Mouse (Mus musculus): ENCODE results near the gene Ppp1r32. TPM values are rescaled to one million over a fixed set of nuclear protein-coding genes. Genes with fewer than 3 reads are reported as not detected.

Gene Ppp1r32
- polyA plus RNA-seq, 1 experiment from 2014 or later: not detected

GRCm38 (mm10) chr19:10497512-10498160 lies 14.9 kb upstream of the Ppp1r32 start:
- no peak overlapping the region for H3K4me3 ChIP-seq
- H3K9me3 ChIP-seq (replicated peaks): no peaks in the 10 kb centered on the region
- H3K27ac ChIP-seq: no peak overlapping the region
- peaks cover 1% of the 10 kb centered on the region; the same call in 1 of the 2 replicates for H3K27me3 ChIP-seq (replicated peaks)
- no peak for ATAC-seq
- H3K9ac ChIP-seq: no peak overlapping the region
- no peak overlapping the region for H3K4me2 ChIP-seq
- H3K4me1 ChIP-seq: peaks cover 16% of the 10 kb centered on the region; the same call in 1 of the 2 replicates
- 24% methylated on average over 8 of the region's 8 CpGs for WGBS (ENCODE audit: insufficient replicate concordance)
- peaks cover 44% of the 10 kb centered on the region for H3K36me3 ChIP-seq

GRCm38 (mm10) chr19:10496976-10497375 lies 14.2 kb upstream of the Ppp1r32 start:
- Histone ChIP-seq H3K27ac (no peak overlapping the region), H3K4me3 (no peak overlapping the region), H3K9me3 (replicated peaks) (no peaks in the 10 kb centered on the region), H3K4me1 (peaks cover 16% of the 10 kb centered on the region; the same call in 1 of the 2 replicates), H3K27me3 (replicated peaks) (peaks cover 7% of the 10 kb centered on the region; the same call in 1 of the 2 replicates), H3K36me3 (peaks cover 37% of the 10 kb centered on the region), H3K4me2 (no peak overlapping the region), H3K9ac (no peak overlapping the region)
- ATAC-seq: no peak
- 66% methylated on average over 2 of the region's 2 CpGs for WGBS (ENCODE audit: insufficient replicate concordance)

DNA sequence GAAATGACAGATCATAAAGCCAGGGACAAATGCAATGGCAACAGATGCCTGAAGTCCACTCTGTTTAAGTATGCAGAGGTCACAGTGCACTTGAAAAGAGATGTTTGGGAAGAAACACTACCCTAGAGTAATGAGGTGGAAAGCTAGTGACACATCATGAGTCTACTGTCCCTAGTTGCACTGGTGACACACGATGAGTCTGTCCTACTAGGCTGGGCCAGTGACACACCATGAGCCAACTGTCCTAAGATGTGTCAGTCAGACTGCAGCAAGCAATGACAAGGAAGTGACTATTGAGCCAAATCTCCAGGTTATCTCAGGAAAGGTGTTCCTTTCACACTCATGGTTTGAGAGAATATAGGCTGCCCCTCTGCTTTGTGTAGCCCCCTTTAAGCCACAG lies 12.9 kb upstream of the Ppp1r32 start:
- no peaks in the 10 kb centered on the region for H3K9me3 ChIP-seq (replicated peaks)
- peaks cover 24% of the 10 kb centered on the region for H3K36me3 ChIP-seq
- H3K27me3 ChIP-seq (replicated peaks): peaks cover 8% of the 10 kb centered on the region; the same call in 1 of the 2 replicates
- no peak overlapping the region for H3K4me3 ChIP-seq
- WGBS (ENCODE audit: insufficient replicate concordance): 68% methylated on average over 1 of the region's 1 CpGs
- H3K4me1 ChIP-seq: peaks cover 16% of the 10 kb centered on the region; the same call in 1 of the 2 replicates
- no peak overlapping the region for H3K4me2 ChIP-seq
- no peak overlapping the region for H3K9ac ChIP-seq
- no peak for ATAC-seq
- no peak overlapping the region for H3K27ac ChIP-seq

GRCm38 (mm10) chr19:10486264-10486738 lies 3.6 kb upstream of the Ppp1r32 start:
- peaks cover 39% of the 10 kb centered on the region for H3K27me3 ChIP-seq (replicated peaks)
- no peaks in the 10 kb centered on the region for H3K9me3 ChIP-seq (replicated peaks)
- H3K36me3 ChIP-seq: no peaks in the 10 kb centered on the region
- no peaks in the 10 kb centered on the region for H3K4me1 ChIP-seq
- H3K4me3 ChIP-seq: no peak overlapping the region
- ATAC-seq: peak; percentile 49; the same call in 1 of the 2 replicates
- no peak overlapping the region for H3K4me2 ChIP-seq
- no peak overlapping the region for H3K27ac ChIP-seq
- 22% methylated on average over 9 of the region's 9 CpGs for WGBS (ENCODE audit: insufficient replicate concordance)
- no peak overlapping the region for H3K9ac ChIP-seq

DNA sequence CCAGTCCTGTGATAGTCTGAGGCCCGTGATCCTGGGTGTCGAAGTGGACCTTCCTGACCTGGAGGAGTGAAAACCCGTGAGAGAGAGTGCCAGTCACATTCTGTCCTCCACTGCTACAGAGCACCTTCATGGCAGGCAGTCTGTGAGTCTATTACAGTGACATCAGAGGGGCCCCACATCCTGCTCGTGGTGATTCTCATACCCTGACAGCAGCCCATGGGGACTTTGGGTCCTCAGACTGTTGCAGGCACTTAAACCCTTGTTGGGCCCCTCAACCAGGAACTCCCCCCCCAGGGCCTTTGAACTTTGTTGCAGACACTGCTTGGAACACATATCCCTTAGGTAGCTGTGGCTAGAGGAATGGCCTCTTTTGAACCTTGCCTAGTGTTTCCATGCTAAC lies 3.2 kb downstream of the Ppp1r32 start:
- ATAC-seq: no peak
- Histone ChIP-seq H3K27me3 (replicated peaks) (peaks cover 50% of the 10 kb centered on the region), H3K9ac (no peak overlapping the region), H3K4me3 (no peak overlapping the region), H3K4me2 (no peak overlapping the region), H3K9me3 (replicated peaks) (no peaks in the 10 kb centered on the region), H3K36me3 (no peaks in the 10 kb centered on the region), H3K27ac (no peak overlapping the region), H3K4me1 (no peaks in the 10 kb centered on the region)
- WGBS (ENCODE audit: insufficient replicate concordance): 39% methylated on average over 4 of the region's 4 CpGs

DNA sequence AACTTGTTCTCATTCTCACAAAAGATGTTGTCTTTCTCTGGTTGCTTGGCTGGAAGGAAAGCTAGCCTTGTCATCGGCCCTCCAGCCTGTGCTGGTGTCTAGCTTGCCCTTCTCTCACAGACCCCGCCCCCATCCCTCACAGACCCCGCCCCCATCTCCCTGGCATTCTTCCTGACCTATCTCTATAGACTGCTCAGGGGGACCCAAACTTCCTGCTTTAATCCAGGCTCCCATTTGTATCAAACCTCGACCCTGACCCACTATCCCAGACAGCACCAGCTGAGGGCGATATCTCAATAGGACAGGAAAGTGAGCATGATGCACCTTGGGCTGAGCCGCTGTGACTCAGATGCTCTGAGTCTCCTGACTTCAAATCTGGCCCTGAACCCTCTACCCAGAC lies 8.9 kb downstream of the Ppp1r32 start:
- H3K4me1 ChIP-seq: no peaks in the 10 kb centered on the region
- H3K4me2 ChIP-seq: no peak overlapping the region
- ATAC-seq: no peak; the same call in 1 of the 2 replicates
- no peak overlapping the region for H3K9ac ChIP-seq
- no peaks in the 10 kb centered on the region for H3K9me3 ChIP-seq (replicated peaks)
- no peak overlapping the region for H3K27ac ChIP-seq
- no peak overlapping the region for H3K4me3 ChIP-seq
- no peaks in the 10 kb centered on the region for H3K36me3 ChIP-seq
- 20% methylated on average over 6 of the region's 6 CpGs for WGBS (ENCODE audit: insufficient replicate concordance)
- peaks cover 42% of the 10 kb centered on the region for H3K27me3 ChIP-seq (replicated peaks)

GRCm38 (mm10) chr19:10472958-10473357 lies 9.8 kb downstream of the Ppp1r32 start:
- H3K4me3 ChIP-seq: no peak overlapping the region
- no peak for ATAC-seq
- no peaks in the 10 kb centered on the region for H3K4me1 ChIP-seq
- H3K9me3 ChIP-seq (replicated peaks): no peaks in the 10 kb centered on the region
- H3K4me2 ChIP-seq: no peak overlapping the region
- no peaks in the 10 kb centered on the region for H3K36me3 ChIP-seq
- 53% methylated on average over 3 of the region's 3 CpGs for WGBS (ENCODE audit: insufficient replicate concordance)
- H3K27me3 ChIP-seq (replicated peaks): peaks cover 42% of the 10 kb centered on the region
- no peak overlapping the region for H3K27ac ChIP-seq
- H3K9ac ChIP-seq: no peak overlapping the region

- ATAC-seq: no peak
- Histone ChIP-seq H3K9ac (no peak overlapping the region), H3K4me3 (no peak overlapping the region), H3K4me1 (no peaks in the 10 kb centered on the region), H3K27me3 (replicated peaks) (peaks cover 37% of the 10 kb centered on the region), H3K36me3 (no peaks in the 10 kb centered on the region), H3K4me2 (no peak overlapping the region), H3K9me3 (replicated peaks) (no peaks in the 10 kb centered on the region), H3K27ac (no peak overlapping the region)
- WGBS (ENCODE audit: insufficient replicate concordance): 53% methylated on average over 8 of the region's 8 CpGs
Measured at GRCm38 (mm10) chr19:10469171-10469658, 13.5 kb downstream of the Ppp1r32 start.

- Histone ChIP-seq H3K9ac (no peak overlapping the region), H3K4me3 (no peak overlapping the region), H3K4me2 (no peak overlapping the region), H3K36me3 (no peaks in the 10 kb centered on the region), H3K27ac (no peak overlapping the region), H3K4me1 (no peaks in the 10 kb centered on the region), H3K9me3 (replicated peaks) (no peaks in the 10 kb centered on the region), H3K27me3 (replicated peaks) (peaks cover 75% of the 10 kb centered on the region)
- 40% methylated on average over 4 of the region's 4 CpGs for WGBS (ENCODE audit: insufficient replicate concordance)
- ATAC-seq: no peak
Measured at GRCm38 (mm10) chr19:10464427-10464826, 18.3 kb downstream of the Ppp1r32 start.

DNA sequence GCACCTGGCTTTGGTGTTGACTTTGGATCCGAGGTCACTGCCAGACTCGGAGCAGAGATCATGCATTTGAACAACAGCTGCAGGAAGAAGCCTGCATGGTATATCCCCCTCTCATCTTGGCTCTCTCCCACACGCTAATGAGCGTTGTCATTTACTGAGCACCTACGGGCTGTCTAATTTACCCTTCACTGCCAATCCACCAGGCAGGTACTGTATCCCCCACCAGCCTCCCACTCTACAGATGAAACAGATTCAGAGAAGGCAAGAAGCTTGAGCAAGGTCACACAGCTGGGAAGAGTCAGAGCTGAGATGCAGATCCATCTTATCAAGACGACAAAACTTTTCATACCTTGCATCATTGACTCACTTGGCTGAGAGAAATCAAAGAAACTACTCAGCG lies 21.1 kb downstream of the Ppp1r32 start:
- Histone ChIP-seq H3K4me1 (peaks cover 15% of the 10 kb centered on the region), H3K27me3 (replicated peaks) (peaks cover 96% of the 10 kb centered on the region)

GRCm38 (mm10) chr19:10459907-10460306 lies 22.8 kb downstream of the Ppp1r32 start:
- Histone ChIP-seq H3K27ac (no peak overlapping the region), H3K36me3 (no peaks in the 10 kb centered on the region), H3K4me1 (peaks cover 24% of the 10 kb centered on the region), H3K9me3 (replicated peaks) (no peaks in the 10 kb centered on the region), H3K4me3 (no peak overlapping the region), H3K27me3 (replicated peaks) (peaks cover 98% of the 10 kb centered on the region), H3K4me2 (no peak overlapping the region), H3K9ac (no peak overlapping the region)
- 31% methylated on average over 11 of the region's 11 CpGs for WGBS (ENCODE audit: insufficient replicate concordance)
- no peak for ATAC-seq

More for the DNA sequence above, 21.1 kb downstream of the Ppp1r32 start:
- H3K4me3 ChIP-seq: no peak overlapping the region
- H3K9me3 ChIP-seq (replicated peaks): no peaks in the 10 kb centered on the region
- no peak overlapping the region for H3K9ac ChIP-seq
- ATAC-seq: no peak
- no peak overlapping the region for H3K27ac ChIP-seq
- H3K4me2 ChIP-seq: no peak overlapping the region
- H3K36me3 ChIP-seq: no peaks in the 10 kb centered on the region
- 38% methylated on average over 7 of the region's 7 CpGs for WGBS (ENCODE audit: insufficient replicate concordance)

- no peak for ATAC-seq
- Histone ChIP-seq H3K9me3 (replicated peaks) (no peaks in the 10 kb centered on the region), H3K27me3 (replicated peaks) (peaks cover 100% of the 10 kb centered on the region), H3K36me3 (no peaks in the 10 kb centered on the region), H3K27ac (no peak overlapping the region), H3K4me3 (no peak overlapping the region), H3K4me1 (peaks cover 24% of the 10 kb centered on the region), H3K4me2 (peak overlapping the region; percentile 60), H3K9ac (no peak overlapping the region)
- 23% methylated on average over 8 of the region's 8 CpGs for WGBS (ENCODE audit: insufficient replicate concordance)
Measured at GRCm38 (mm10) chr19:10458096-10458495, 24.6 kb downstream of the Ppp1r32 start.
